Mouse (Mus musculus) lung, embryonic 15.5 days (tissue): ENCODE measurements around the gene Gm49321. TPM values are rescaled to one million over a fixed set of nuclear protein-coding genes. Genes with fewer than 3 reads are reported as not detected.
A peak's percentile ranks its signal among the peaks of the same experiment; 100 is the strongest.

Experiments used
- ATAC-seq: fragments of 200-750 bp; cut with Nextera tagmentation; 2 replicates; pipeline ENCODE4 v1.8.0; 2017; ENCODE audit warnings: moderate number of reproducible peaks, borderline replicate concordance; ENCODE audit not compliant: low FRiP score, low TSS enrichment; ENCODE audit errors: extremely low read depth
- H3K27ac ChIP-seq: fragments of 300-500 bp; sonication (generic); 2 replicates; pipeline ENCODE4 v1.5.1; 2015; ENCODE audit warnings: moderate library complexity, mild to moderate bottlenecking, inconsistent platforms
- H3K27me3 ChIP-seq: fragments of 300-500 bp; sonication (generic); 2 replicates; pipeline ENCODE4 v1.6.1; 2015; ENCODE audit warnings: inconsistent platforms
- H3K36me3 ChIP-seq: fragments of 300-500 bp; sonication (generic); 2 replicates; pipeline ENCODE4 v1.6.1; 2015; ENCODE audit warnings: inconsistent platforms
- H3K4me1 ChIP-seq: fragments of 300-500 bp; sonication (generic); 2 replicates; pipeline ENCODE4 v1.6.1; 2015; ENCODE audit warnings: inconsistent platforms
- H3K4me2 ChIP-seq: fragments of 300-500 bp; sonication (generic); 2 replicates; pipeline ENCODE4 v1.6.1; 2015; ENCODE audit warnings: inconsistent platforms, mild to moderate bottlenecking, moderate library complexity
- H3K4me3 ChIP-seq: fragments of 300-500 bp; sonication (generic); 2 replicates; pipeline ENCODE4 v1.5.1; 2015; ENCODE audit warnings: mild to moderate bottlenecking, inconsistent platforms
- H3K9ac ChIP-seq: fragments of 300-500 bp; sonication (generic); 2 replicates; pipeline ENCODE4 v1.6.1; 2015; ENCODE audit warnings: inconsistent platforms
- H3K9me3 ChIP-seq: fragments of 300-500 bp; sonication (generic); 2 replicates; pipeline ENCODE4 v1.6.1; 2016; ENCODE audit warnings: inconsistent platforms
- WGBS: fragments of 180-500 bp; shearing (Covaris S2); methylation state at CpG from one replicate; pipeline ENCODE4 v1.1.7; 2015; 5-methylcytosine and 5-hydroxymethylcytosine counted together
- polyA plus RNA-seq: library from polyadenylated mRNA; unstranded; fragments of >200 nt; fragmentation: Nextera tagmentation; extraction: Ambion mirVana; gene quantifications from 2 replicates; pipeline ENCODE4 v1.2.1, GENCODE M21; 2015

The Gm49321 gene
- polyA plus RNA-seq, 1 experiment from 2014 or later: 11.7 TPM

DNA sequence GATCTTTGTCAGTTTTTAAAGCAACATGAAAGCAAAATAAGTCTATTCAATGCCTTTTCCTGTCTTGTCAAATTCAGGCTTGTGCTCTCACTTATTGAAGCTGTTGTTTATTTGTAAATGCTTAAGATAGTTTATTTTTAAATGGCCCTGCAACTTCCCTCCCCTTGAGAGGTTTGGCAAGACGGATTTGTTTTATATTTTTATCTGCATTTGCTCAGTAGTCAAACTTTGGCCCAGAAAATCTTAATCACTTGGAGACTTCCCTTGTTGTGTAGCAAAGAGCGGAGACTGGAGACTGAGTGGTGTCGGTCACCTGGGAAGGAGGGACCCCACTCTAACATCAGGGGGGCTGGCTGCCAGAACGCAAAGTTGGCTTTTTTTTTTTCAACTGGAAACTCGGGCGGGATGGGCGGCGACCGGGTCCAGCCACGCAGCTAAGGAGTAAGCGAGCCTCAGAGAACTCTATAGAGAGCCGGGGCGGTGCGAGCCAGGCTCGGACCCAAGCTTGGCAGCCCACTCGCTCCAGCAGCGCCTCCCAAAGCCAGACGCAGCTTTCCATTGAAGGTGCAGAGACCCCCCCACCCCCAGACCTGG is 30.3 kb upstream of the Gm49321 start:
- peak overlapping the region; percentile 100 for H3K27ac ChIP-seq
- no peaks in the 10 kb centered on the region for H3K27me3 ChIP-seq
- H3K36me3 ChIP-seq: no peaks in the 10 kb centered on the region
- H3K4me1 ChIP-seq: peaks cover 24% of the 10 kb centered on the region
- WGBS: under 1% methylated on average over 18 of the region's 18 CpGs
- ATAC-seq: no peak
- peak overlapping the region; percentile 79 for H3K4me2 ChIP-seq
- no peaks in the 10 kb centered on the region for H3K9me3 ChIP-seq
- H3K9ac ChIP-seq: peak overlapping the region; percentile 44
- H3K4me3 ChIP-seq: peak overlapping the region; percentile 99

DNA sequence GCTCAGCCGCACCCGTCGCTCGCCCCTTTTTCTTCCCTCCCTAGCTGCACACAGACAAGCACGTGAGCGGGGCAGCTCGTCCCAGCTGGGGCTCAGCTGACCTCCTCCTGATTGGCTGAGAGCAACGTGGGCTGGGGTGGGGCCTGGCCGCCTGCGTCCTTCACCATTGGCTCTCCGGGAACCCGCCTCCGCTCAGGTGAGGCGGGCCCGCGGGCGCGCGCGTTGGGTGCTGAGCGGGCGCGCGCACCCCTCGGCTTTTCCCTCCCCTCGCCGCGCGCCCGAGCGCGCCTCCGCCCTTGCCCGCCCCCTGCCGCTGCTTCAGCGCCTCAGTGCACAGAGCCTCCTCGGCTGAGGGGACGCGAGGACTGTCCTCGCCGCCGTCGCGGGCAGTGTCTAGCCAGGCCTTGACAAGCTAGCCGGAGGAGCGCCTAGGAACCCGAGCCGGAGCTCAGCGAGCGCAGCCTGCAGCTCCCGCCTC is 29.7 kb upstream of the Gm49321 start:
- under 1% methylated on average over 51 of the region's 51 CpGs for WGBS
- H3K4me3 ChIP-seq: peak overlapping the region; percentile 99
- H3K9me3 ChIP-seq: no peaks in the 10 kb centered on the region
- peak overlapping the region; percentile 79 for H3K4me2 ChIP-seq
- ATAC-seq: peak; percentile 99
- no peaks in the 10 kb centered on the region for H3K36me3 ChIP-seq
- no peaks in the 10 kb centered on the region for H3K27me3 ChIP-seq
- H3K9ac ChIP-seq: peak overlapping the region; percentile 100
- H3K4me1 ChIP-seq: peaks cover 24% of the 10 kb centered on the region
- H3K27ac ChIP-seq: peak overlapping the region; percentile 100

DNA sequence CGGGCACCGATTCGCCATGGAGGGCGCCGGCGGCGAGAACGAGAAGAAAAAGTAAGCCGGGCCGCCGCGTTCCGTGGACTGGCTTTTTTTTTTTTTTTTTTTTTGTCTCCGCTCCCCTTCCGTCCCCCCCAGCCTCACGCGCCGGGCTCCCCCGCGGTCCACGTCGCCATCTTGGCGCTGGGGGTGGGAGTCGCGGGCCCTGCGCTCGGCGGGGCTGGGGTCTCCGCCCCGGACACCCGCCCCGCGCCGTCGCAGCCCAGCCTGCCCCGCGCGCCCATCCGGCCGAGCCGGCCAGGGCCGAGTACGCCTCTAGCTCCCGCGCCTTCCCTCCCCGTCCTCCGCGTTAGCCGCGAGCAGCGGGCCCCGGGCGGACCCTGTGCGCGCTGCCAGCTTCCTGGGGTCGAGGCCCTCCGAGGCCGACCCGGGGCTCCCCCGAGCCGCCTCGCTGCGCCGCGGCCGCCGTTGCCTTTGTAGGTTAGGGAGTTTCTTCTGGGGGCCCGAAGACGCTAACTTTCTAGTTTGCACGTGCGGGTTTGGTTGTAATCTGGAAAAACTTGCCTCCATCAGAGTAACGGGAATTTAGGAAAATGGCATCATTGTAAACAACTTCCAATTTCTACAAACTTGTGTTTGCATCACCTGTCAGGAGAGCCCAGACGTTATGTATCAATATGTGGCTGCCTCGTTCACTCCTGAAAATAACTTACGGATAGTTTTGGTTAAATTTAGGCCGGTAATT is 29.0 kb upstream of the Gm49321 start:
- Histone ChIP-seq H3K4me1 (peaks cover 24% of the 10 kb centered on the region), H3K9me3 (no peaks in the 10 kb centered on the region), H3K36me3 (no peaks in the 10 kb centered on the region), H3K27ac (peak overlapping the region; percentile 100), H3K27me3 (no peaks in the 10 kb centered on the region), H3K9ac (peak overlapping the region; percentile 100), H3K4me2 (peak overlapping the region; percentile 79), H3K4me3 (peak overlapping the region; percentile 99)
- ATAC-seq: peak; percentile 76
- under 1% methylated on average over 62 of the region's 76 CpGs for WGBS

DNA sequence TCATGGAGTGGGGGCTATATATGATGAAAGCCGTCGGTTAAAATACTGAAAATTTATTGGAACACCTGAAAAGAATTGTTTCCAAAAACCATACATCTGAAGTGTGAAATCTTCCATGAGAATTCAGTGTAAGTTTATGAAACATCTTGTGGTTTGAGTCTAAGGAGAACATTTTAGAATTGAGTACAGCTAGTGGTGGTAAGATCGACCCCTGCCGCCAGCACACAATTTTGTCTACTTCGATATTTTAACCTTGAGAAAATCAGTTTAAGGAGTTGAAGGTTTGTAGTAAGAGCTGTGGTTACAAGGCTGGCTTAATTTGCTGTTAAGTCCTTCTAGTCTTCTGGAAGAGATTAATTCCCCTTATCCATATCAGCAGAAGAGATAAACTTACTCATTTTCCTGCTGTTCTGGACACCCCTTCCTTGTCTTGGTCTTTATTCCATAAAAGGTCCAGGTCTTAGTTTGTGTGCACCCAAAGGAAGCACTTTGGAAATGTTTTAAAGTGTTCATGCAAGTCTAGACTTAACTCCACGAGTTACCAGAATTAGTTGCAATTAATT is 28.4 kb upstream of the Gm49321 start:
- Histone ChIP-seq H3K27ac (no peak overlapping the region; the same call in 1 of the 2 replicates), H3K4me1 (peaks cover 24% of the 10 kb centered on the region), H3K4me2 (peak overlapping the region; percentile 79), H3K27me3 (no peaks in the 10 kb centered on the region), H3K9ac (peak overlapping the region; percentile 100), H3K4me3 (peak overlapping the region; percentile 99), H3K36me3 (no peaks in the 10 kb centered on the region), H3K9me3 (no peaks in the 10 kb centered on the region)
- ATAC-seq: no peak
- WGBS: under 1% methylated on average over 6 of the region's 6 CpGs

DNA sequence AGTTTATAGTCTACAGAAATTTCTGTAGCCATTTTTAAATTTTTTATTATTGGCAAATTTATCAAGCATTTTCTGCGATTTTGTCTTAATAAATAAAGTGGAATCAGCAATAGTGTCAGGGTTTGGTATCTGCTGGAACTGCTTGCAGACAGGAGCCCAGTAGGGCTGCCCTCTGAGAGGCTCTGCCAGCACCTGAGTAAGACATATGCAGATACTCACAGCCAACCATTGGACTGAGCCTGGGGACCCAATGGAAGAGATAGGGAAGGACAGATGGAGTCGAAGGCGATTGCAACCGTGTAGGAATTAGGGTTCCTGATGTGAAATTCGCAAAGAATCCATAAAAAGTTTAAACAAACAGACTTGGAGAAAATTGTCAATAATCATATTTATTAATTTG is 19.0 kb upstream of the Gm49321 start:
- H3K9me3 ChIP-seq: no peaks in the 10 kb centered on the region
- 91% methylated on average over 5 of the region's 5 CpGs for WGBS
- no peak for ATAC-seq

DNA sequence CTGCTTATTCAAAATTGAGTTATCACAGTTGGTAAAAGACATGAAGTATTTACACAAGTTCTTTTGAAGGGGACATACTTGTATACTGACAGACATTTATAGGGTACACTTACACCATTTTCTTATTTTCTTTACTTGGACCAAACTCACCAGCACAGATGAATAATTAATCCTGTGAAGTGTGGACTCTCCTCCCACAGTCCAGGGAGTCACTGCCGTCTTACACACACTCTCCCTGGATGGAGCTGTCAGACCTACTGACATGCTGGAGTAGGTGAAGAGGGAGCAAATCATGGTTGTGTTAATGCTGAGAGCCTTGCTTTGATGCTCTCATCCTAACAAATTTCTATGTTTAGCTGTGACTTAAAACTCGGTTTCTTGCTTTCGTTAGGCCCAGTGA is 7.2 kb upstream of the Gm49321 start:
- H3K36me3 ChIP-seq: peaks cover 56% of the 10 kb centered on the region
- H3K4me1 ChIP-seq: no peaks in the 10 kb centered on the region
- H3K9ac ChIP-seq: no peak overlapping the region
- H3K9me3 ChIP-seq: no peaks in the 10 kb centered on the region
- no peak overlapping the region for H3K27ac ChIP-seq
- no peaks in the 10 kb centered on the region for H3K27me3 ChIP-seq
- 78% methylated on average over 3 of the region's 3 CpGs for WGBS
- no peak overlapping the region for H3K4me2 ChIP-seq
- no peak for ATAC-seq
- no peak overlapping the region for H3K4me3 ChIP-seq

More for the DNA sequence above, 19.0 kb upstream of the Gm49321 start:
- H3K27me3 ChIP-seq: no peaks in the 10 kb centered on the region
- no peak overlapping the region for H3K27ac ChIP-seq
- H3K4me1 ChIP-seq: peaks cover 3% of the 10 kb centered on the region; the same call in 1 of the 2 replicates
- H3K4me2 ChIP-seq: no peak overlapping the region
- no peak overlapping the region for H3K4me3 ChIP-seq
- H3K36me3 ChIP-seq: no peaks in the 10 kb centered on the region
- H3K9ac ChIP-seq: no peak overlapping the region

DNA sequence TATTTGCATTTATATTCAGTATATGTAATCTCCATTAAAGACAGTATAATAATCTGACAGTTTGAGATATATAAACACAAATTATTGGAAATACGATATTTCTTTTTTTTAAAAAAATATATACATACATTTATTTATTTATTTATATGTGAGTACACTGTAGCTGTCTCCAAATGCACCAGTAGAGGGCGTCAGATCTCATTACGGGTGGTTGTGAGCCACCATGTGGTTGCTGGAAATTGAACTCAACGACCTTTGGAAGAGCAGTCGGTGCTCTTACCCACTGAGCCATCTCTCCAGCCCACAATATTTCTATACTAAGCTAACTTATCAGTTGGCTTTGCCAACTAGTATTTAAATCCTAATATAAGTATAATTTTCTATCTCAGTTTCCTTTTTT is 6.2 kb upstream of the Gm49321 start:
- WGBS: 57% methylated on average over 5 of the region's 5 CpGs
- Histone ChIP-seq H3K27me3 (no peaks in the 10 kb centered on the region), H3K4me1 (no peaks in the 10 kb centered on the region), H3K27ac (no peak overlapping the region), H3K9ac (no peak overlapping the region), H3K36me3 (peaks cover 62% of the 10 kb centered on the region), H3K4me3 (no peak overlapping the region), H3K4me2 (no peak overlapping the region), H3K9me3 (no peaks in the 10 kb centered on the region)
- ATAC-seq: no peak

DNA sequence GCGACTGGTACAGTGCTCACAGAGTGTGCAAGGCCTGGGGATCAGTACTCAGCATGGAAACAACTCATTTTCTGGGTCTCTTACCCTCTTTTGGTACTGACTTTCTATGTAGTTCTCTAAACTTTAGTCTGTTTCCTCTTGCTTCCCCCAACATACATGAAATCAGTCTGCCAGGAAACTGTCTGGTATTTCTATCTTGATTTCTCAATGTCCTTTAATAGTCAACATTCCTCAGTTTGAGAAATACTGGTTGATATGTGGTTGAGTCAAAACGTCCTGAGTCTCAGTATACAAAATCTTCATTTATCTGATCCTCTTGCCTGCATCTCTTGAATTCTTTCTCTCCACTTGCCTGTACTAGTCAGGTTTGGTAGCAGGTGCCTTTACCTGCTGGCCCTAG is 2.9 kb upstream of the Gm49321 start:
- H3K36me3 ChIP-seq: peaks cover 73% of the 10 kb centered on the region

DNA sequence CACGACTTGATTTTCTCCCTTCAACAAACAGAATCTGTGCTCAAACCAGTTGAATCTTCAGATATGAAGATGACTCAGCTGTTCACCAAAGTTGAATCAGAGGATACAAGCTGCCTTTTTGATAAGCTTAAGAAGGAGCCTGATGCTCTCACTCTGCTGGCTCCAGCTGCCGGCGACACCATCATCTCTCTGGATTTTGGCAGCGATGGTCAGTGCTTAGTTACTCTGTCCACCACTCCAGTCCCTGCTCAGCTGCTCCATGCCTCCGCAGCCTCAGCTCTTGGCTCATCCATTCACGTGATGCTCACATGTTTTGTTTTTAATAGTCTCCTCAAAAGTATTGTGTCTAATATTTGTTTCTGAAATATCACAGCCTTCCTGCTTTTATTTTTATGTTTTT is 2.1 kb downstream of the Gm49321 start:
- Histone ChIP-seq H3K9ac (no peak overlapping the region), H3K36me3 (peaks cover 76% of the 10 kb centered on the region), H3K4me3 (no peak overlapping the region), H3K4me1 (no peaks in the 10 kb centered on the region), H3K9me3 (no peaks in the 10 kb centered on the region), H3K4me2 (no peak overlapping the region), H3K27ac (no peak overlapping the region), H3K27me3 (no peaks in the 10 kb centered on the region)
- no peak for ATAC-seq
- 87% methylated on average over 6 of the region's 6 CpGs for WGBS

More for the DNA sequence above, 2.9 kb upstream of the Gm49321 start:
- Histone ChIP-seq H3K27me3 (no peaks in the 10 kb centered on the region), H3K4me3 (no peak overlapping the region), H3K27ac (no peak overlapping the region), H3K9ac (no peak overlapping the region), H3K4me2 (no peak overlapping the region), H3K4me1 (no peaks in the 10 kb centered on the region), H3K9me3 (no peaks in the 10 kb centered on the region)
- WGBS: 72% methylated on average over 2 of the region's 2 CpGs
- no peak for ATAC-seq

DNA sequence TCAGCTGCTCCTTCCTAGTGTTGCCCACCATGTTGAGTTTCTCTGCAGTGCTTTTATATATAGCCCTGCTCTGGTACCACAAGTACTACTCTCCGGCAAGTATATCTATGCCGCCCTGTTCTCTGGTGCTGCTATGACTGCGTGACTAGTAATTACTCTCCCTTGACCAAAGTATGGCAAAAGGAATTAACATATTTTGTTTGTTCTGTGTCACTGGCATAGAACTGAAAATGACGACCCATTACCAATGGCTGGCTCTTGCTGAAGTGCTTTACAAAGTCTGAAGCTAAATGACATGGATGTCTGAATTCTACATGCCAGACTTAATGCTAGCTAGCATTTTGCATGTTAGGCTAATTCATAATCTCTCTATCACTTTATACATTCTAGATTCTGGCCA is 11.0 kb downstream of the Gm49321 start:
- Histone ChIP-seq H3K4me3 (no peak overlapping the region), H3K27ac (no peak overlapping the region), H3K27me3 (no peaks in the 10 kb centered on the region; the same call in 1 of the 2 replicates), H3K9me3 (no peaks in the 10 kb centered on the region), H3K4me2 (no peak overlapping the region), H3K36me3 (peaks cover 28% of the 10 kb centered on the region), H3K9ac (no peak overlapping the region), H3K4me1 (peaks cover 9% of the 10 kb centered on the region)
- no peak for ATAC-seq
- 84% methylated on average over 4 of the region's 4 CpGs for WGBS

DNA sequence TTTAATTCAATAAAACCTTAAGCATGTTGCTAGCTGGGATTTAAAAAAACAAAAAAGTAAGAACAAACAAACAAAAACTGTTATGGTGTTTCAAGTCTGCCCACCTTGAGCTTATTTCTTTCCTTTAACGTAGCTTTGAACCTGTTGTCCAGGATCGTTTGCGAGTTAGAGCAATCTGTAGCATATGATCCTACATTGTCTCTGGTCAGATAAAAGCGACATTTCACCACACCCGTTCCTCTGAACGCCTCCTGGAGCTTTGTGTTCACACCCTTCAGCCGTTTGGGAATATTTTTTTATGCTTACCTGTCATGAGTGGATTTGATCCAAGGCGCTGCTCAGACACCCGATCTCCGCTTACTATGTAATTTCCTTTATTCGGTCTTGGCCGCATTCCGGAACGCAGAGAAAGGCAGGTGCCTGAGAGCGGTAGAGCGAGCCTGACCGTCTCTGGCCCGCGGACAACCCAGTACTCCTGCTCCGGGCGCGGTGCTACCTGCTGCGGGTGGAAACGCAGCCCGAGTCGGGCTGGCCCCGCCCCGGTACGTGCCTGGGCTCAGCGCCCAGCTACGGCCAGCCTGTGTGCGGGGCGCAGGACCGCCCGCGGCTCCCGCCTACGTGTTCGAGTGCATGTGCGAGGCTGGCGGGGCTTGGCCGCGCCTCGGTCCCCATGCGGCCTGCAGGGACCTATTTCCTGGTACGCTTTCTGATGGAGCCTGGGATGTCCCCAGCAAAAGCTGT is 12.0 kb downstream of the Gm49321 start:
- no peaks in the 10 kb centered on the region; the same call in 1 of the 2 replicates for H3K27me3 ChIP-seq
- peak; percentile 80 for ATAC-seq
- H3K36me3 ChIP-seq: peaks cover 20% of the 10 kb centered on the region
- peaks cover 13% of the 10 kb centered on the region for H3K4me1 ChIP-seq
- WGBS: 8% methylated on average over 46 of the region's 46 CpGs
- no peak overlapping the region for H3K27ac ChIP-seq
- H3K9ac ChIP-seq: peak overlapping the region; percentile 31
- H3K4me3 ChIP-seq: peak overlapping the region; percentile 38
- H3K9me3 ChIP-seq: no peaks in the 10 kb centered on the region
- H3K4me2 ChIP-seq: peak overlapping the region; percentile 77
